Mouse (Mus musculus) heart, embryonic 15.5 days (tissue): ENCODE data around the gene Osbpl10. TPM values are rescaled to one million over a fixed set of nuclear protein-coding genes. Genes with fewer than 3 reads are reported as not detected.

Source experiments
- ATAC-seq: fragments of 200-750 bp; cut with Nextera tagmentation; replicated peaks from 2 replicates; pipeline ENCODE4 v1.8.0; 2017; ENCODE audit warnings: low read depth, moderate TSS enrichment; ENCODE audit not compliant: insufficient number of reproducible peaks, insufficient read depth, low FRiP score
- H3K27ac ChIP-seq: fragments of 300-500 bp; sonication (generic); 2 replicates; pipeline ENCODE4 v1.5.1; 2015; ENCODE audit warnings: mild to moderate bottlenecking, inconsistent platforms
- H3K27me3 ChIP-seq: fragments of 300-500 bp; sonication (generic); 2 replicates; pipeline ENCODE4 v1.6.1; 2015; ENCODE audit warnings: inconsistent platforms
- H3K36me3 ChIP-seq: fragments of 300-500 bp; sonication (generic); 2 replicates; pipeline ENCODE4 v1.6.1; 2015; ENCODE audit warnings: mild to moderate bottlenecking, inconsistent platforms
- H3K4me1 ChIP-seq: fragments of 300-500 bp; sonication (generic); replicated peaks from 2 replicates; pipeline ENCODE4 v1.6.1; 2015; ENCODE audit warnings: inconsistent platforms
- H3K4me2 ChIP-seq: fragments of 300-500 bp; sonication (generic); 2 replicates; pipeline ENCODE4 v1.6.1; 2015; ENCODE audit warnings: inconsistent platforms, mild to moderate bottlenecking, moderate library complexity
- H3K4me3 ChIP-seq: fragments of 300-500 bp; sonication (generic); 2 replicates; pipeline ENCODE4 v1.5.1; 2015; ENCODE audit warnings: mild to moderate bottlenecking, inconsistent platforms
- H3K9ac ChIP-seq: fragments of 300-500 bp; sonication (generic); 2 replicates; pipeline ENCODE4 v1.6.1; 2015; ENCODE audit warnings: mild to moderate bottlenecking, inconsistent platforms
- H3K9me3 ChIP-seq: fragments of 300-500 bp; sonication (generic); replicated peaks from 2 replicates; pipeline ENCODE4 v1.6.1; 2016; ENCODE audit warnings: inconsistent platforms
- WGBS: fragments of 180-500 bp; shearing (Covaris S2); methylation state at CpG from one replicate; pipeline ENCODE4 v1.1.7; 2015; ENCODE audit warnings: mixed read lengths; 5-methylcytosine and 5-hydroxymethylcytosine counted together
- polyA plus RNA-seq: library from polyadenylated mRNA; unstranded; fragments of >200 nt; fragmentation: Nextera tagmentation; extraction: Ambion mirVana; gene quantifications from 2 replicates; pipeline ENCODE4 v1.2.1, GENCODE M21; 2015

The Osbpl10 gene
- polyA plus RNA-seq, 1 experiment from 2014 or later = 1.3 TPM

DNA sequence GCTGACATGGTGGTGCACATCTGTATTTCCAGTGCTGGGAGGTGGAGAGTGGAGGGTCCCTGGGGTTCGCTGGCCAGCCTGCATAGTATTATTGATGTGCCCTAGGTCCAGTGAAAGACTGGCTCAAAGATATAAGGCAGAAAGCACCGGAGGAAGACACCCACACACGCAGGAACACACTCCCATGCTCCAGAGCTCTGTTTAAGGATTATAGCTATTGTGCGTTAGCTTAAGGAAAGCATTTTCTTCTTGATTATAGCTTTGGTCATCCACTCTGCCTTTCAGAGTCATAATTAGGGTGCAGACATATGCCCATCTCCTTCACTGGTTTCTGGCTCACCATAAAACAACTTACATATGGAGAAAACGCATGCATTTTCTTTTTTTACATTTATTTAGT, 200.8 kb downstream of the Osbpl10 start:
- 84% methylated on average over 5 of the region's 5 CpGs for WGBS
- H3K36me3 ChIP-seq = no peaks in the 10 kb centered on the region
- no peak overlapping the region for H3K4me3 ChIP-seq
- H3K4me1 ChIP-seq = 0 out of 2 replicates have a peak, but pooled peaks cover 2% of the 10 kb centered on the region
- no peak overlapping the region for H3K9ac ChIP-seq
- no peaks in the 10 kb centered on the region for H3K9me3 ChIP-seq
- no peak overlapping the region for H3K4me2 ChIP-seq
- H3K27me3 ChIP-seq = no peaks in the 10 kb centered on the region
- ATAC-seq = no peak
- H3K27ac ChIP-seq = no peak overlapping the region

DNA sequence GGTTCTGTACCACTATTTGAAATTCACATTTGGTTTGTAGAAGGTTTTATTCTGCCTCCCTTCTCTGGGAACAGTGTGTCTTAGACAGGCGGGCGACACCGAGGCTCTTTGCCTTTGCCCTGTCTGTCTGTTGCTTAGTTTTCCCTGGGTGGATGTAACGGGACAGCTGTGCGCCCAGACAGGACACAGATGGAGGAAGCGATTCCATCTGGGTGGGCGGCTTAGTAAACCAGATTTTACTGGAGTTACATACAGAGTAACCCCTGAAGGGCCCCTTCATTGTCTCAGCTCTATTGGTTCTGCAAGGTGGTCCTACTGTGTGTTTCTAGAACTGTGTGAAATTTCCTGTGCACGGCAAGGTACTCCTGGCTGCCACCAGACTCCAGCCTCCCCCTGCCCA, 201.6 kb downstream of the Osbpl10 start:
- Histone ChIP-seq H3K36me3 (no peaks in the 10 kb centered on the region), H3K4me1 (0 out of 2 replicates have a peak, but pooled peaks cover 2% of the 10 kb centered on the region), H3K9ac (no peak overlapping the region), H3K9me3 (no peaks in the 10 kb centered on the region), H3K27ac (no peak overlapping the region), H3K4me2 (no peak overlapping the region), H3K4me3 (no peak overlapping the region), H3K27me3 (no peaks in the 10 kb centered on the region)
- WGBS = 72% methylated on average over 8 of the region's 8 CpGs
- 0 out of 2 replicates have a peak, but pooled peaks have one; percentile 27 for ATAC-seq

DNA sequence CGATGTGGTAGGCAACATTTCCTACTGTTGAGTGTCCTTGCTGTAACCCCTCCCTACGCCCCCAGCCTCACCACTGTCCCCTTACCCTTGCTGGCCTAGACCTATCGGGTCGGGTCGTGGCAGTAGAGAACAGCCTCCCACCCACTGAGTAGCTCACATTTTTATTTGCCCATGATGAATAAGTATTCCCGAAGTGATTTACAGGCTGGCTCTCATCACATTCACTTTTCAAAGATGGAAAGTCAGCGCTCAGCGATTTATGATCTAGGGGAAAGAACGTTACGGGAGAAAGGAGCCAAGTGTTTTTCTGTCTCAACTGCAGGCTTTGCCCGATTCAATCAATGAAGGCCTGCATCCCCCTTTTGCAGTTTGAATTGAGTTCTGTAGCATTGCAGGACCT, 208.0 kb downstream of the Osbpl10 start:
- Histone ChIP-seq H3K9me3 (no peaks in the 10 kb centered on the region), H3K9ac (no peak overlapping the region), H3K4me1 (peaks cover 24% of the 10 kb centered on the region), H3K4me2 (no peak overlapping the region), H3K27ac (no peak overlapping the region), H3K27me3 (no peaks in the 10 kb centered on the region), H3K4me3 (no peak overlapping the region), H3K36me3 (no peaks in the 10 kb centered on the region)
- ATAC-seq = no peak
- WGBS = 73% methylated on average over 11 of the region's 11 CpGs

DNA sequence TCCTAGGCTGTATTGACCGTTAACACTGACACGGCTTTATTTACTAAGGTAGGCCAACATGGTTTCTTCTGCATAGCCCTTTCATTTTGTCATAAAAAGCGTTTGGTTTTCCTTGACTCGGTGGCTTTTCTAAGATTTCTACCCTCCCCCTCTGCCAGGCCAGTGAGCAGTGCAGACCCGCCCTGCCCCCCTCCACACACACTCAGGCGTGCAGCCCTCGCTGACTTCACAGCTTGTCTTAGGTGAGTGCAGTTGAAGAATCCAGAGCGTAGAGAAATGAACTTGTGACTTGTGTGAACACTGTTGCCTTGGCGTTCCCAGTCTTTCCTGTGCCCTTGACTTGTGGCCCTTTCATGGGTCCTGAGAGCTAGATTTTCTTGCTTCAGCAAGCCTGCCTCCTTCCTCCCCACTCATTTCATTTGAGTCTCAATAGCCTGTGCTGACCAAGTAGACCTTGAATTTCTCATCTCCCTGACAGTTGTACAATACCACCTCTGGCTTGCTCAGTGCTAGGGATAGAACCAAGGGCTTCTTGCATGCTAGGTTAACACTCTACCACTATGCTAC, 212.1 kb downstream of the Osbpl10 start:
- no peak overlapping the region for H3K4me2 ChIP-seq
- WGBS = 74% methylated on average over 9 of the region's 9 CpGs
- no peaks in the 10 kb centered on the region for H3K9me3 ChIP-seq
- ATAC-seq = no peak
- no peak overlapping the region for H3K27ac ChIP-seq
- H3K4me1 ChIP-seq = peaks cover 24% of the 10 kb centered on the region
- H3K36me3 ChIP-seq = no peaks in the 10 kb centered on the region
- no peak overlapping the region for H3K9ac ChIP-seq
- H3K27me3 ChIP-seq = no peaks in the 10 kb centered on the region
- no peak overlapping the region for H3K4me3 ChIP-seq

DNA sequence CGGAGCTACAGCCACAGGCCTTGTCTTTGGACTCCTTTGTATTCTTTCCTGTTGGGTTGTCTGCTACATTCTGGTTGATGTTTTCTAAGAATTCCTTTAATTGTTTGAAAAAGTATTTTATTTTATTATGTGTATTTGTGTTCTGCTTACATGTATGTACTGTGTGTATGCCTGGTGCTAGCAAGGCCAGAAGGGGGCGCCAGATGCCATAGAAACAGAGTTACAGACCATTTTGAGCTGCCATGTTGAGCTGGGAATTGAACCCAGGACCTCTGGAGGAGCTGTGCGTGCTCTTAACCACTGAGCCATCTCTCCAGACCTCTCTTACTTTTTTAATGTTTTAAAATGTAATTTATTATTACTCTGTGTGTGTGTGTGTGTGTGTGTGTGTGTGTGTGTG, 214.5 kb downstream of the Osbpl10 start:
- H3K9ac ChIP-seq = no peak overlapping the region
- no peak overlapping the region for H3K4me2 ChIP-seq
- H3K4me3 ChIP-seq = no peak overlapping the region
- no peaks in the 10 kb centered on the region for H3K36me3 ChIP-seq
- H3K27me3 ChIP-seq = no peaks in the 10 kb centered on the region
- H3K4me1 ChIP-seq = peaks cover 22% of the 10 kb centered on the region
- ATAC-seq = no peak
- WGBS = 72% methylated on average over 3 of the region's 3 CpGs
- H3K27ac ChIP-seq = no peak overlapping the region
- H3K9me3 ChIP-seq = no peaks in the 10 kb centered on the region

DNA sequence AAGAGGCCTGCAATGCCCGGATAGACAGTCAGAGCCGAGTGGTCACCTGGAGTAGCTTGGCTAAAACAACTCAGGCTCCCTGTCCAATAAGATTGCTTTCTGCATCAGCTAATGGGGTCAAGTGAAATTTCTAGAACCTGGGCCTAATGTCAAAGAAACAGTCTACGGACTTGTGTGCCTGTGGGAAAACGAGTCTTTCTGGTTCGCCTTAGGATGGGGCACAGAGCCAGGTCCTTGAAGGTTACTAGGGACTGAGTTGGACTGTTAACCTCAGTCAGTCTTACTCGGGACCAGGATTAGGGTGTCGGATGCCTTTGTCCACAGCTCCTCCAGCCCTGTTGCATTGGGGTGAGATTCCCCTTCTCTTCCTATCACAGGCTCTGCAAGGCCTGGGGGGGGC, 218.7 kb downstream of the Osbpl10 start:
- Histone ChIP-seq H3K27me3 (no peaks in the 10 kb centered on the region), H3K4me1 (no peaks in the 10 kb centered on the region), H3K9ac (no peak overlapping the region), H3K4me2 (no peak overlapping the region), H3K9me3 (no peaks in the 10 kb centered on the region), H3K27ac (no peak overlapping the region), H3K4me3 (no peak overlapping the region), H3K36me3 (no peaks in the 10 kb centered on the region)
- no peak for ATAC-seq
- WGBS = 59% methylated on average over 7 of the region's 7 CpGs

DNA sequence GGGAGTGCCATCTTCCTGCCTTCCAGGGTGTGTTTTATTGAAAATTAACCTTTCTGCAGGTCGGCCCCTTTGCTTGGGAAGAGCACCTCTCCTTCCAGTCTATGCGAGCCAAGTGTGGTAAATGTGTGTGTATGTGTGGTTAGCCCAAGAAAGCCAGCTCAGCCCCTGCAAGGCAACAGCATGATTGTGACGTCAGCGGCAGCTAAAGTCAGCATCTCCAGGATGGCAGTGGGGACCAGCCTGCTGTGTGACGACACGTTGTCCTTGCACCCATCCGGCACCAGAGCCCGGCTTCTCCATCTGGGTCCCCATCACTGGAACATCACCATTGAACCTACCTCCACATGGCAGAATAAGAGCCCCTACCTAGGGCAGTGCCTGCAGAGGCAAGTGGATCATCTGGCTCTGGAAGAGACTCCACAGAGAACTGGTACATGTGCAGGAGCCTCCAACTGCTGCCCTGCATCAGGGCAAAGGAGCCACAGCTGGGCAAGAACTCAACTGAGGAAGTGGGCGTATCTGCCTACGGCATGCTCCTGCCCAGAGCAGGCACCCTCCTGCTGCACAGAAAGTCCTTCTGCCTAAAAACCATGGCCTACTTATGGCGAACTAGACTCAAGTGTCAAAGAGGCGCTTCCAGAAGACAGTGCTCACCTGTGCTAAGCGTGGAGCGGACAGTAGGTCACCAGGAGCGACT, 221.9 kb downstream of the Osbpl10 start:
- ATAC-seq = no peak
- Histone ChIP-seq H3K9ac (no peak overlapping the region), H3K36me3 (no peaks in the 10 kb centered on the region), H3K9me3 (no peaks in the 10 kb centered on the region), H3K27ac (no peak overlapping the region), H3K4me1 (no peaks in the 10 kb centered on the region; the same call in 1 of the 2 replicates), H3K4me2 (no peak overlapping the region), H3K4me3 (no peak overlapping the region), H3K27me3 (no peaks in the 10 kb centered on the region)
- WGBS = 87% methylated on average over 15 of the region's 15 CpGs

DNA sequence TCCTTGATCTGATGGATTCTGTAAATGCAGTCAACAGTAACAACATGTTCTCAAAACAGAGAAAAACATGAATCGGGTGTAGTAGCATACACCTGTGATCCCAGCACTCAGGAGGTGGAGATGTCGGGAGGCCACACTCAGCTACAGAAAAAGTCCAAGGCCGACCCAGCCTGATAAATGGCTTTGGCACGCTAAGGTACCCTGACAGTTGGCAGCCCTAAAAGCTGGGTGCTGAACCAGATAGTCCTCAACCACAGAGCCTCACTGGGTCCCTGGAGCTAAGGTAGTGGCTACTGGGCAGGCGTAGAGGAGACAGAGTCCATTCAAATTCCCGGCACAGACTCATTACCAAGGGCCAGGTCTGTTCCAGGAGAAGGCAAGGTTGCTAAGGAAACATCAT, 222.9 kb downstream of the Osbpl10 start:
- Histone ChIP-seq H3K36me3 (no peaks in the 10 kb centered on the region), H3K4me1 (peaks cover 9% of the 10 kb centered on the region), H3K4me3 (no peak overlapping the region), H3K9ac (no peak overlapping the region), H3K27ac (no peak overlapping the region), H3K4me2 (no peak overlapping the region), H3K9me3 (no peaks in the 10 kb centered on the region), H3K27me3 (no peaks in the 10 kb centered on the region)
- 88% methylated on average over 6 of the region's 6 CpGs for WGBS
- no peak for ATAC-seq

DNA sequence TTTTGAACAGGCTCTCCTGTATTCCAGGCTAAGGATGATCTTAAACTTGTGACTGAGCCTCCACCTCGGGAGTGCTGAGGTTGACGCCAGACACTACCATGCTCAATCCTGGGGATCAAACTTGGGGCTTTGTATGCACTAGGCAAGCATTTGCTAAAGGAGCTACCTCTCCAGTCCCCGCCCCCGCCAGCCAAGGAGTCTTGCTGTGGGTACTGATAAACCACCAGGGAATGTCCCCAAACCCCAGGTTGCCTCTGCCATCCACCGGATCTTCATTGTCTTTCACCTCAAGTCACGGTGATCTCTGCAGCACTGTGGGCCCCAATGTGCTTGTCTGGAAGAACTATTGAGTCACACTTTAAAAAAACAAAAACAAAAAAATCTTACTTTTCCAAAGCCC, 224.8 kb downstream of the Osbpl10 start:
- Histone ChIP-seq H3K9me3 (no peaks in the 10 kb centered on the region), H3K4me3 (no peak overlapping the region), H3K4me2 (no peak overlapping the region), H3K36me3 (no peaks in the 10 kb centered on the region), H3K27ac (no peak overlapping the region), H3K9ac (no peak overlapping the region), H3K27me3 (no peaks in the 10 kb centered on the region), H3K4me1 (peaks cover 11% of the 10 kb centered on the region)
- 60% methylated on average over 6 of the region's 6 CpGs for WGBS
- ATAC-seq = no peak

DNA sequence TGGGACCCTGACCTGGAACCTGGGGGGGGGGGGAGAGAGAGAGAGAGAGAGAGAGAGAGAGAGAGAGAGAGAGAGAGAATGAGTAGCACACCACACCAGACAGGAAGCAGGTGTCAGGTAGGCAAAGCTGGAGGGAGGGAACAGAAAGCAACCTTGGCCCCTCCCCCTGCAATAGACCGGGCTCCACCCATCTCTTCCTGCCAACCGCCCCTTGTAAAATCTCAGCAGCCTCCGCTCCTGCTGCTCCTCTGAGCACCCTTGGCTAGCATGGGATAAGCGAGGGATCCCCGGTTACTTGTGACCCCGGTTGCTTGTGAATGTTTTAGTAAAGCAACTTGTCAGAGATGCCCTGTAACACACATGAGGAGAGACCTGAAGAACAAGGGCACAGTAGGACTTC, 227.1 kb downstream of the Osbpl10 start:
- 0 out of 2 replicates have a peak, but pooled peaks have one; percentile 47 for ATAC-seq
- peak overlapping the region; percentile 32; the same call in 1 of the 2 replicates for H3K4me2 ChIP-seq
- no peak overlapping the region for H3K9ac ChIP-seq
- H3K4me1 ChIP-seq = peaks cover 11% of the 10 kb centered on the region
- H3K27me3 ChIP-seq = no peaks in the 10 kb centered on the region
- WGBS = 12% methylated on average over 6 of the region's 6 CpGs
- H3K4me3 ChIP-seq = no peak overlapping the region
- no peaks in the 10 kb centered on the region for H3K36me3 ChIP-seq
- H3K9me3 ChIP-seq = no peaks in the 10 kb centered on the region
- H3K27ac ChIP-seq = no peak overlapping the region

DNA sequence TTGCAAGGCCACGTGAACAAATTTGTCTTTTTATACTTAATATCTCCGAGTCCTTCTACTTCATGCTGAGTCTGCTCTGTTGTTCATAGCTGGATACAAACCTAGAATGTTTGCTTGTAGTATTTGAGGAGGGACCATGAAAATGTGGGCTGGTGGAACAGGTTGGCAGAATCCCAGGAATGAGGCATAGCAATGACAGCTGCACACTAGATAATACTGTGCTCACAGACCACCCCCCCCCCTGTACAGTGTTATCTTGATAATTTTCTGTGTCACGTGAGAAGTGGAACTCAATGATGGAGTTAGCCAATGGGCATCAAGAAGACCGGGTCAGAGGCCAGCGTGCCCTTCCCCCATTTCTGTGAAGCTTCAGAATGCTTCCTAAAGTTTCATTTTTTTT, 227.8 kb downstream of the Osbpl10 start:
- H3K4me2 ChIP-seq = no peak overlapping the region; the same call in 1 of the 2 replicates
- no peak overlapping the region for H3K4me3 ChIP-seq
- no peaks in the 10 kb centered on the region for H3K36me3 ChIP-seq
- no peak for ATAC-seq
- no peak overlapping the region for H3K27ac ChIP-seq
- H3K27me3 ChIP-seq = no peaks in the 10 kb centered on the region
- peaks cover 11% of the 10 kb centered on the region for H3K4me1 ChIP-seq
- no peak overlapping the region for H3K9ac ChIP-seq
- 54% methylated on average over 5 of the region's 5 CpGs for WGBS
- no peaks in the 10 kb centered on the region for H3K9me3 ChIP-seq

DNA sequence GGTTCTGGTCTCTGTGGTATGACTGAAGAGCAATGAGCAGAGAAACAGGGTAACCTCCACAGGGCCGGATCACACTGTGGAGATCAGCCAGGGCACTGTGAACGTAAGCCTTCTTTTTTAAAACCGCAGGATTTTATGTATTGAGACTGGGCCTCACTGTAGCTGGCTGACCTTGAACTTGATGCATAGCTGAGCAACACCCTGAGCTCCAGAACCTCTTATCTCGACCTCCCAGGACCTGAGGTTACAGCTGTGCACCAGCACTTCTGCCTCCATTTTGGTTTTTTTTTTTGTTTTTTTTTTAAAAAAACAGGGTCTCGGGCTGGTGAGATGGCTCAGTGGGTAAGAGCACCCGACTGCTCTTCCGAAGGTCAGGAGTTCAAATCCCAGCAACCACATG, 231.4 kb downstream of the Osbpl10 start:
- no peak for ATAC-seq
- no peak overlapping the region for H3K9ac ChIP-seq
- no peak overlapping the region for H3K4me3 ChIP-seq
- no peaks in the 10 kb centered on the region for H3K36me3 ChIP-seq
- 84% methylated on average over 7 of the region's 7 CpGs for WGBS
- H3K4me1 ChIP-seq = peaks cover 12% of the 10 kb centered on the region
- H3K9me3 ChIP-seq = no peaks in the 10 kb centered on the region
- no peak overlapping the region for H3K27ac ChIP-seq
- no peaks in the 10 kb centered on the region for H3K27me3 ChIP-seq
- no peak overlapping the region for H3K4me2 ChIP-seq
